Mouse (Mus musculus): Measurements from ENCODE around the gene Bco1. TPM values are rescaled to one million over a fixed set of nuclear protein-coding genes. Genes with fewer than 3 reads are reported as not detected.
A peak's percentile ranks its signal among the peaks of the same experiment; 100 is the strongest.

Gene Bco1
- polyA plus RNA-seq, 1 experiment from 2014 or later = 0.16 TPM

GRCm38 (mm10) chr8:117107533-117107932 lies 11.9 kb downstream of the Bco1 start:
- H3K9me3 ChIP-seq (replicated peaks; ENCODE audit: low read length) = no peaks in the 10 kb centered on the region
- TF ChIP-seq CTCF (IDR thresholded peaks at IDR 0.05; ENCODE audit: low read depth) = peak; percentile 88
- DNase-seq (ENCODE audit: low spot score) (peak; percentile 71), ATAC-seq (replicated peaks; ENCODE audit: low FRiP score, low read depth) (no peak)
- H3K4me3 ChIP-seq (replicated peaks; ENCODE audit: low read depth, low read length) = no peak overlapping the region
- H3K27ac ChIP-seq = no peak overlapping the region
- H3K4me2 ChIP-seq (ENCODE audit: low read length) = 0 out of 2 replicates have a peak overlapping the region, but pooled peaks have one; percentile 16
- no peaks in the 10 kb centered on the region for H3K36me3 ChIP-seq (ENCODE audit: insufficient read depth, low read length)
- no peaks in the 10 kb centered on the region for H3K27me3 ChIP-seq (ENCODE audit: insufficient read depth, low read length)
- H3K9ac ChIP-seq (ENCODE audit: low read depth, low read length) = no peak overlapping the region
- H3K4me1 ChIP-seq (replicated peaks; ENCODE audit: insufficient read depth, low read length) = no peaks in the 10 kb centered on the region
- 14% methylated on average over 9 of the region's 9 CpGs for WGBS

GRCm38 (mm10) chr8:117109018-117109711 lies 13.5 kb downstream of the Bco1 start:
- TF ChIP-seq CTCF (IDR thresholded peaks at IDR 0.05; ENCODE audit: low read depth) = peak; percentile 33; the same call in 1 of the 2 replicates
- no peak overlapping the region for H3K9ac ChIP-seq (ENCODE audit: low read depth, low read length)
- WGBS = 91% methylated on average over 19 of the region's 19 CpGs
- H3K36me3 ChIP-seq (ENCODE audit: insufficient read depth, low read length) = no peaks in the 10 kb centered on the region
- no peaks in the 10 kb centered on the region for H3K27me3 ChIP-seq (ENCODE audit: insufficient read depth, low read length)
- ATAC-seq (replicated peaks; ENCODE audit: low FRiP score, low read depth) (no peak), DNase-seq (ENCODE audit: low spot score) (no peak)
- H3K4me3 ChIP-seq (replicated peaks; ENCODE audit: low read depth, low read length) = no peak overlapping the region
- H3K4me2 ChIP-seq (ENCODE audit: low read length) = no peak overlapping the region
- H3K4me1 ChIP-seq (replicated peaks; ENCODE audit: insufficient read depth, low read length) = no peaks in the 10 kb centered on the region
- no peak overlapping the region for H3K27ac ChIP-seq
- no peaks in the 10 kb centered on the region for H3K9me3 ChIP-seq (replicated peaks; ENCODE audit: low read length)

- DNase-seq (ENCODE audit: low spot score) = peak; percentile 66
- H3K4me3 ChIP-seq (replicated peaks; ENCODE audit: low read depth, low read length) = no peak overlapping the region
- no peak overlapping the region for H3K4me2 ChIP-seq (ENCODE audit: low read length)
- WGBS = 56% methylated on average over 16 of the region's 16 CpGs
- no peaks in the 10 kb centered on the region for H3K27me3 ChIP-seq (ENCODE audit: insufficient read depth, low read length)
- peak; percentile 68 for TF ChIP-seq CTCF (IDR thresholded peaks at IDR 0.05; ENCODE audit: low read depth)
- H3K9me3 ChIP-seq (replicated peaks; ENCODE audit: low read length) = no peaks in the 10 kb centered on the region
- H3K4me1 ChIP-seq (replicated peaks; ENCODE audit: insufficient read depth, low read length) = no peaks in the 10 kb centered on the region
- H3K27ac ChIP-seq = no peak overlapping the region
- no peak overlapping the region for H3K9ac ChIP-seq (ENCODE audit: low read depth, low read length)
- no peak for ATAC-seq (replicated peaks; ENCODE audit: low FRiP score, low read depth)
- no peaks in the 10 kb centered on the region for H3K36me3 ChIP-seq (ENCODE audit: insufficient read depth, low read length)
Measured at GRCm38 (mm10) chr8:117109801-117110390, 14.2 kb downstream of the Bco1 start.

GRCm38 (mm10) chr8:117111641-117112040 lies 16.0 kb downstream of the Bco1 start:
- H3K4me3 ChIP-seq (replicated peaks; ENCODE audit: low read depth, low read length) = no peak overlapping the region
- H3K9ac ChIP-seq (ENCODE audit: low read depth, low read length) = no peak overlapping the region
- no peaks in the 10 kb centered on the region for H3K27me3 ChIP-seq (ENCODE audit: insufficient read depth, low read length)
- TF ChIP-seq CTCF (IDR thresholded peaks at IDR 0.05; ENCODE audit: low read depth) = no peak
- no peak overlapping the region for H3K27ac ChIP-seq
- H3K4me1 ChIP-seq (replicated peaks; ENCODE audit: insufficient read depth, low read length) = no peaks in the 10 kb centered on the region
- WGBS = 63% methylated on average over 3 of the region's 3 CpGs
- no peak for ATAC-seq (replicated peaks; ENCODE audit: low FRiP score, low read depth)
- H3K9me3 ChIP-seq (replicated peaks; ENCODE audit: low read length) = no peaks in the 10 kb centered on the region
- no peak for DNase-seq (ENCODE audit: low spot score)
- H3K4me2 ChIP-seq (ENCODE audit: low read length) = no peak overlapping the region
- H3K36me3 ChIP-seq (ENCODE audit: insufficient read depth, low read length) = no peaks in the 10 kb centered on the region

GRCm38 (mm10) chr8:117112261-117112660 lies 16.6 kb downstream of the Bco1 start:
- ATAC-seq (replicated peaks; ENCODE audit: low FRiP score, low read depth) (no peak), DNase-seq (ENCODE audit: low spot score) (no peak)
- no peaks in the 10 kb centered on the region for H3K36me3 ChIP-seq (ENCODE audit: insufficient read depth, low read length)
- H3K4me1 ChIP-seq (replicated peaks; ENCODE audit: insufficient read depth, low read length) = no peaks in the 10 kb centered on the region
- H3K9ac ChIP-seq (ENCODE audit: low read depth, low read length) = no peak overlapping the region
- no peaks in the 10 kb centered on the region for H3K9me3 ChIP-seq (replicated peaks; ENCODE audit: low read length)
- no peak overlapping the region for H3K4me2 ChIP-seq (ENCODE audit: low read length)
- TF ChIP-seq CTCF (IDR thresholded peaks at IDR 0.05; ENCODE audit: low read depth) = no peak
- no peak overlapping the region for H3K27ac ChIP-seq
- no peak overlapping the region for H3K4me3 ChIP-seq (replicated peaks; ENCODE audit: low read depth, low read length)
- WGBS = 53% methylated on average over 8 of the region's 8 CpGs
- no peaks in the 10 kb centered on the region for H3K27me3 ChIP-seq (ENCODE audit: insufficient read depth, low read length)

GRCm38 (mm10) chr8:117115094-117115493 lies 19.4 kb downstream of the Bco1 start:
- no peaks in the 10 kb centered on the region for H3K4me1 ChIP-seq (replicated peaks; ENCODE audit: insufficient read depth, low read length)
- H3K4me2 ChIP-seq (ENCODE audit: low read length) = no peak overlapping the region
- ATAC-seq (replicated peaks; ENCODE audit: low FRiP score, low read depth) (no peak), DNase-seq (ENCODE audit: low spot score) (no peak)
- no peak overlapping the region for H3K27ac ChIP-seq
- H3K36me3 ChIP-seq (ENCODE audit: insufficient read depth, low read length) = no peaks in the 10 kb centered on the region
- H3K27me3 ChIP-seq (ENCODE audit: insufficient read depth, low read length) = no peaks in the 10 kb centered on the region
- 38% methylated on average over 6 of the region's 6 CpGs for WGBS
- no peak for TF ChIP-seq CTCF (IDR thresholded peaks at IDR 0.05; ENCODE audit: low read depth)
- no peak overlapping the region for H3K4me3 ChIP-seq (replicated peaks; ENCODE audit: low read depth, low read length)
- H3K9me3 ChIP-seq (replicated peaks; ENCODE audit: low read length) = no peaks in the 10 kb centered on the region
- no peak overlapping the region for H3K9ac ChIP-seq (ENCODE audit: low read depth, low read length)

Data from kidney, postnatal 0 days (tissue).